Mouse (Mus musculus) midbrain, embryonic 12.5 days (tissue): Measurements from ENCODE around the gene Xpa. TPM values are rescaled to one million over a fixed set of nuclear protein-coding genes. Genes with fewer than 3 reads are reported as not detected.
"Not testable (repeated sequence)": the region's sequence is repeated elsewhere in the genome, so short reads cannot be mapped to it uniquely, and the experiment has no call there.

ENCODE experiments used
- ATAC-seq: fragments of 200-750 bp; cut with Nextera tagmentation; 2 replicates; pipeline ENCODE4 v1.8.0; 2017; ENCODE audit warnings: low read depth, moderate TSS enrichment, moderate library complexity; ENCODE audit not compliant: low FRiP score
- H3K27ac ChIP-seq: fragments of 300-500 bp; sonication (generic); replicated peaks from 2 replicates; pipeline ENCODE4 v1.5.1; 2016; ENCODE audit warnings: mild to moderate bottlenecking
- H3K27me3 ChIP-seq: fragments of 300-500 bp; sonication (generic); 2 replicates; pipeline ENCODE4 v1.6.1; 2016; ENCODE audit warnings: mild to moderate bottlenecking
- H3K36me3 ChIP-seq: fragments of 300-500 bp; sonication (generic); 2 replicates; pipeline ENCODE4 v1.6.1; 2016
- H3K4me1 ChIP-seq: fragments of 300-500 bp; sonication (generic); 2 replicates; pipeline ENCODE4 v1.6.1; 2016
- H3K4me2 ChIP-seq: fragments of 300-500 bp; sonication (generic); replicated peaks from 2 replicates; pipeline ENCODE4 v1.6.1; 2016; ENCODE audit warnings: mild to moderate bottlenecking, moderate library complexity
- H3K4me3 ChIP-seq: fragments of 300-500 bp; sonication (generic); 2 replicates; pipeline ENCODE4 v1.5.1; 2016; ENCODE audit warnings: mild to moderate bottlenecking
- H3K9ac ChIP-seq: fragments of 300-500 bp; sonication (generic); replicated peaks from 2 replicates; pipeline ENCODE4 v1.6.1; 2016; ENCODE audit warnings: mild to moderate bottlenecking, moderate library complexity
- H3K9me3 ChIP-seq: fragments of 300-500 bp; sonication (generic); 2 replicates; pipeline ENCODE4 v1.6.1; 2016; ENCODE audit warnings: mild to moderate bottlenecking
- WGBS: fragments of 180-500 bp; shearing (Covaris S2); methylation state at CpG from one replicate; pipeline ENCODE4 v1.1.7; 2016; 5-methylcytosine and 5-hydroxymethylcytosine counted together
- polyA plus RNA-seq: library from polyadenylated mRNA; unstranded; fragments of >200 nt; fragmentation: Nextera tagmentation; extraction: Ambion mirVana; gene quantifications from 2 replicates; pipeline ENCODE4 v1.2.1, GENCODE M21; 2016

Xpa gene
- polyA plus RNA-seq: 30.6 and 31.4 TPM in 2 replicates

- H3K4me3 ChIP-seq: peak within 1 kb of the TSS; percentile 94
Measured at GRCm38 (mm10) chr4:46195781-46196487, at the start of gene Xpa. TSS of gene Xpa (minus strand) at chr4:46196311.

DNA sequence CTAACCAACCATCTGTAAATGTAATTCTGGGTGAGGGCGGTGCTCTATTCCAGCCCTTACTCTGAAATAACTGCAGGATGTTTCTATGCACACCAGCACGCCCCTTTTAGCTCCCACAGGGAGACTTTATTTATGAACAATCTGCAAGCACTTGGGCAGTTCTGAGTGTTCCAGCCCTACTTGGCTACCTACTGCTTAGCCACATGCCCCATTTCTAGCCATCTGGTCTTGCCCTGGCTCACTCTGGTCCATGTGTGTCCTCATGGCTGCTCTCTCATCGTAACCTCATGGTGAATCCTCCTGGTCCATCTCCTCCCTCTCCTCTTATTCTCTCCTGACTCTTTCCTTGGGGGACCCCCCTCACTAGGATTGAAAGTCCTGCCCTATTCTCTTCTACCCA is 39.8 kb upstream of the Xpa start:
- Histone ChIP-seq H3K36me3 (no peaks in the 10 kb centered on the region), H3K4me2 (no peak overlapping the region), H3K27me3 (no peaks in the 10 kb centered on the region), H3K9me3 (no peaks in the 10 kb centered on the region), H3K9ac (no peak overlapping the region), H3K4me3 (no peak overlapping the region), H3K4me1 (no peaks in the 10 kb centered on the region), H3K27ac (no peak overlapping the region)
- no peak for ATAC-seq
- 87% methylated on average over 3 of the region's 3 CpGs for WGBS

More at GRCm38 (mm10) chr4:46195781-46196487, at the start of gene Xpa:
- peaks cover 18% of the 10 kb centered on the region for H3K4me1 ChIP-seq
- peak within 1 kb of the TSS; percentile 87 for H3K4me2 ChIP-seq
- no peaks in the 10 kb centered on the region for H3K9me3 ChIP-seq
- peak; percentile 95 for ATAC-seq
- peak within 1 kb of the TSS; percentile 92 for H3K27ac ChIP-seq
- peak within 1 kb of the TSS; percentile 95 for H3K9ac ChIP-seq
- H3K27me3 ChIP-seq: peaks cover 14% of the 10 kb centered on the region
- whole genome bisulfite sequencing: under 1% methylated on average over 67 of the region's 70 CpGs
- peaks cover 4% of the 10 kb centered on the region; the same call in 1 of the 2 replicates for H3K36me3 ChIP-seq

DNA sequence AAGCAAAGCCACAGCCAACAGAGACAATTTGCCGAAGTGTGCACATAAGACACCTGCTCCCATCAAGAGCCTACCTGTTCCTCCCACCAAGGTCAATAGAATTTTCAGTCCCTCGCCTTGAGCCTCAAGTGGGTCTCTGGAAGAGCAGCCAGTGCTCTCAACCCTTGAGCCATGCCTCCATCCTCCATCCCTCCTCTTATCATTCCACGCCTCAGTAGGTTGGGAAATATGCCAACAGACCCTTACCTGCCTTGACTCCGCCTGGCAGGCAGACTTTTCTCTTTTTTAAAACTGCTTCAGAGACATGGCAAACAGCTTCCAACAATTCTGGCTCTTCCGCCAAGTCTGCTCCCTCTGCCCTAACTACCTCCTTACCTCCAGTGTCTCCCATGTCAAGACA is 38.6 kb upstream of the Xpa start:
- no peaks in the 10 kb centered on the region for H3K36me3 ChIP-seq
- H3K4me1 ChIP-seq: no peaks in the 10 kb centered on the region
- WGBS: 93% methylated on average over 5 of the region's 5 CpGs
- no peaks in the 10 kb centered on the region; the same call in 1 of the 2 replicates for H3K27me3 ChIP-seq
- ATAC-seq: no peak
- no peak overlapping the region for H3K4me2 ChIP-seq
- no peak overlapping the region for H3K4me3 ChIP-seq
- no peak overlapping the region for H3K9ac ChIP-seq
- no peaks in the 10 kb centered on the region for H3K9me3 ChIP-seq
- no peak overlapping the region for H3K27ac ChIP-seq

DNA sequence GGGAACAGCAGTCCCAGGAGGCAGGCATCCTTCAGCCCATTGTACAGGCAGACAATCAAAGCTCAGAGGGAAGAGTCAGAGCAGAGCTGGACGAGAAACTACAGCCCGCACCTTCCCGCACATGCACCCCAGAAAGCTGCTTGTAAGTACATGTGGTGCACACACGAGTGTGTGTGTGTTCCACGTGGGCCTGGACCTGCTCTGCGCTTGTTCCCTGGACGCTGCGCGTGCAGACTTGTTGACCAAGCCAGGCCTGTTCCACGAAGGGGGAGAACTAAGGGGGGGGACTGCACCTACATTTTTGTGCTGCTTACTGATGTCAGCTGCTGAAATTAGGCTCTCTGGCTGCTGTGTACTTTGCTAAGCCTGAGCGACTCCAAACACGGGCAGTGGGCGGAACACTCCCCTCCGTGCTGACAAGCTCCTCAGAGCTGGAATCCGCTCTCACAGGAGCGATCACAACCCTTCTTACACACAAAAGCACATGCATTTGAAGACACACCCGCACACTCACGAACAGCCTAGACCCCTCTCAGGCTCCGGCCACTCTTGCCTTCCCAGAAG is 30.9 kb upstream of the Xpa start:
- Histone ChIP-seq H3K27me3 (no peaks in the 10 kb centered on the region; the same call in 1 of the 2 replicates), H3K27ac (no peak overlapping the region), H3K4me3 (no peak overlapping the region), H3K4me2 (peak overlapping the region; percentile 14; the same call in 1 of the 2 replicates), H3K9ac (no peak overlapping the region), H3K4me1 (0 out of 2 replicates have a peak, but pooled peaks cover 4% of the 10 kb centered on the region), H3K36me3 (no peaks in the 10 kb centered on the region), H3K9me3 (no peaks in the 10 kb centered on the region)
- WGBS: 37% methylated on average over 19 of the region's 19 CpGs
- no peak for ATAC-seq

- H3K9me3 ChIP-seq: no peaks in the 10 kb centered on the region
Measured at GRCm38 (mm10) chr4:46221090-46221489, 25.0 kb upstream of the Xpa start.

GRCm38 (mm10) chr4:46202562-46203126 is 6.5 kb upstream of the Xpa start:
- Histone ChIP-seq H3K27me3 (peaks cover 36% of the 10 kb centered on the region), H3K4me1 (peaks cover 7% of the 10 kb centered on the region), H3K9me3 (no peaks in the 10 kb centered on the region), H3K4me3 (peak overlapping the region; percentile 32), H3K9ac (peak overlapping the region; percentile 55; the same call in 1 of the 2 replicates), H3K27ac (no peak overlapping the region), H3K4me2 (peak overlapping the region; percentile 51), H3K36me3 (no peaks in the 10 kb centered on the region)
- 7% methylated on average over 23 of the region's 23 CpGs for WGBS
- ATAC-seq: no peak

More at GRCm38 (mm10) chr4:46221090-46221489, 25.0 kb upstream of the Xpa start:
- WGBS: 91% methylated on average over 3 of the region's 3 CpGs
- Histone ChIP-seq H3K4me2 (no peak overlapping the region), H3K9ac (no peak overlapping the region), H3K27me3 (no peaks in the 10 kb centered on the region), H3K27ac (no peak overlapping the region), H3K4me1 (no peaks in the 10 kb centered on the region), H3K4me3 (no peak overlapping the region), H3K36me3 (no peaks in the 10 kb centered on the region)
- ATAC-seq: no peak

GRCm38 (mm10) chr4:46201834-46202561 is 5.9 kb upstream of the Xpa start:
- ATAC-seq: peak; percentile 47
- Histone ChIP-seq H3K27ac (no peak overlapping the region), H3K9ac (no peak overlapping the region), H3K9me3 (no peaks in the 10 kb centered on the region), H3K27me3 (peaks cover 36% of the 10 kb centered on the region), H3K4me2 (peak overlapping the region; percentile 51), H3K4me3 (peak overlapping the region; percentile 32), H3K36me3 (no peaks in the 10 kb centered on the region), H3K4me1 (peaks cover 7% of the 10 kb centered on the region)
- WGBS: 8% methylated on average over 7 of the region's 7 CpGs

GRCm38 (mm10) chr4:46198064-46198463 is 2.0 kb upstream of the Xpa start:
- no peaks in the 10 kb centered on the region for H3K36me3 ChIP-seq
- no peak overlapping the region for H3K4me3 ChIP-seq
- WGBS: 70% methylated on average over 5 of the region's 5 CpGs
- H3K9me3 ChIP-seq: no peaks in the 10 kb centered on the region
- peaks cover 24% of the 10 kb centered on the region for H3K4me1 ChIP-seq
- H3K9ac ChIP-seq: no peak overlapping the region
- no peak overlapping the region for H3K4me2 ChIP-seq
- H3K27me3 ChIP-seq: peaks cover 30% of the 10 kb centered on the region
- no peak overlapping the region for H3K27ac ChIP-seq
- ATAC-seq: no peak

DNA sequence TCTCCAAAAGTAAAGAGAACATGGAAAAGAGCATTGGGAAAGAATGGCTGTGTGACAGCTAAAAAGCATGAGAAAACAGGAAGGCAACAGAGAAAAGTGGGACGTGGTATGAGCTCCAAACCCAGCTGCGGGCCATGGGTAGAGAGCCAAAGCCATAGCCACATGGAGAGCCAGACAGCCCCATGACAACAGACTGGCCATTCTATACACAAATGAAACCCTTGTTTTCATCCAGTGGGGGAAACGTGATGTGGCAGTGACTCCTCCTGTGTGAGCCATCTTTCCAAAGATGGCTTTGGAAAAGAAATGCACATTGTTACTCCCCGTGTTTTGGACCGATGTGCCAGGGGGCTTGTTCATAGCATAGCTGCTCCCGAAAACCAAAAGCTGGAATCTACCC is 402 bp upstream of the Xpa start:
- ATAC-seq: peak; percentile 24; the same call in 1 of the 2 replicates
- no peaks in the 10 kb centered on the region for H3K9me3 ChIP-seq
- peaks cover 19% of the 10 kb centered on the region for H3K27me3 ChIP-seq
- WGBS: 47% methylated on average over 6 of the region's 6 CpGs
- H3K36me3 ChIP-seq: no peaks in the 10 kb centered on the region
- H3K9ac ChIP-seq: peak overlapping the region; percentile 53
- H3K4me3 ChIP-seq: peak overlapping the region; percentile 94
- peaks cover 18% of the 10 kb centered on the region for H3K4me1 ChIP-seq
- H3K4me2 ChIP-seq: peak overlapping the region; percentile 87
- 0 out of 2 replicates have a peak overlapping the region, but pooled peaks have one; percentile 92 for H3K27ac ChIP-seq

DNA sequence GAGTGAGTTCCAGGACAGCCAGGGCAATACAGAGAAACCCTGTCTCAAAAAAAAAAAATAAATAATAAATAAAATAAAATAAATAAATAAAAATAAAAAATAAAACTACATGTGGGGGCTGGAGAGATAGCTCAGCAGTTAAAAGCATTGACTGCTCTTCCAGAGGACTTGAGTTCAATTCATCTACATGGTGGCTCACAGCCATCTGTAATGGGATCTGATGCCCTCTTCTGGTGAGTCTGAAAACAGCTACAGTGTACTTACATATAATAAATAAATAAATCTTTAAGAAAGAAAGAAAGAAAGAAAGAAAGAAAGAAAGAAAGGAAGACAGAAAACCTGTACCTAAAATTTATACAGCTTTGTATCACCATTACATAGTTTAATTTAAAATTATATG is 4.1 kb downstream of the Xpa start:
- not testable (repeated sequence) for ATAC-seq

DNA sequence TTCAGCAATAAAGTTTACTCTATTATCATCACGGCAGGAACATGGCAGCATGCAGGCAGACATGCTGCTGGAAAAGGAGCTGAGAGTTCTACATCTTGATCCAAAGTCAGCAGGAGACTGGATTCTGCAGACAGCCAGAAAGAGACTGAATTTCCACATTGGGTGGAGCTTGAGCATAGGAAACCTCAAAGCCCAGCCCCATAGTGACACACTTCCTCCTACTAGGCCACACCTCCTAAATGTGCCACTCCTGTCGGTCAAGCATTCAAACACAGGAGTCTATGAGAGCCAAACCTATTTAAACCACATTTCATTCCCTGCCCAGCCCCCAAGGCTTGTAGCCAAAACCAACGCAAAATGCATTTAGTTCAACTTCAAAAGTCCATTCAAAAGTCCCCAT is 9.6 kb downstream of the Xpa start:
- Histone ChIP-seq H3K9me3 (no peaks in the 10 kb centered on the region), H3K27me3 (no peaks in the 10 kb centered on the region), H3K4me2 (no peak overlapping the region), H3K27ac (no peak overlapping the region), H3K36me3 (peaks cover 82% of the 10 kb centered on the region), H3K9ac (no peak overlapping the region), H3K4me3 (no peak overlapping the region), H3K4me1 (no peaks in the 10 kb centered on the region)
- WGBS: 83% methylated on average over 3 of the region's 3 CpGs
- no peak for ATAC-seq

More for the DNA sequence above, 4.1 kb downstream of the Xpa start:
- H3K4me2 ChIP-seq, H3K9ac ChIP-seq, H3K9me3 ChIP-seq, H3K27me3 ChIP-seq, H3K27ac ChIP-seq, H3K4me3 ChIP-seq: not testable (repeated sequence)
- peaks cover 36% of the 10 kb centered on the region for H3K36me3 ChIP-seq
- H3K4me1 ChIP-seq: peaks cover 18% of the 10 kb centered on the region
